Mouse (Mus musculus) cortical plate, adult 2 months (tissue): ENCODE results near the gene Rnf151.
A peak's percentile ranks its signal among the peaks of the same experiment; 100 is the strongest.

ENCODE experiments used
- CTCF ChIP-seq: fragments of 200-500 bp; IDR thresholded peaks from 2 replicates; pipeline ENCODE4 v1.5.1; 2011; ENCODE audit warnings: mild to moderate bottlenecking, control low read depth, low read length; ENCODE audit not compliant: insufficient read depth; ENCODE audit errors: extremely low read depth
- POLR2A ChIP-seq: fragments of 200-500 bp; IDR thresholded peaks from 2 replicates; pipeline ENCODE4 v1.6.1; 2011; ENCODE audit warnings: mild to moderate bottlenecking, low read length, control low read depth; ENCODE audit not compliant: insufficient read depth; ENCODE audit errors: extremely low read depth

GRCm38 (mm10) chr17:24719494-24720222, 1.8 kb upstream of the Rnf151 start:
- TF ChIP-seq CTCF, result no peak
- peak; percentile 99 for TF ChIP-seq POLR2A
